ENCODE assay signal across 22 mouse cellular contexts in the genomic region with DNA sequence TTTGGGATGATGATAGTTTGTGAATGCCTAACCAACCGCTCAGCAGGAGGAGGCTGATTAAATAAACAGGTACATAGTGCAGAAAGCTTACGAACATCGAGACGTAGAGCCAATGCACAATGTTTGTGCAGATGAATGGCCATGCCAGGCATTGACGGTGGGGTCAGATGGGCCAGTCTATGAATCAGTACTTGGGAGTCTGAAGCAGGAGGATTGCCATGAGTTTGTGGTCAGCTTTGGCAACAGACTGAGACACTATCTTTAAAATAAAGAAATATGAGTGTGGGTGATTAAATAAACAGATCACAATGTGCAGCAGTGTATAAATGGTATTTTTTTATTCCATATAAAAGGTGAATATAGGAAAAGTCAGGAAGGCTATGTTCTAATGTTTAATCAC.
DNase-seq lines count a peak whose midpoint lies in the region; ATAC-seq and TF ChIP-seq lines count a peak whose summit lies in the region.
"Had no signal": no experiment of that assay in that cellular context is flagged by ENCODE, and none has a peak within 500 bp of the region (broad histone marks: within the 10 kb centered on the region; RNA-seq: fewer than 3 reads in every experiment).

No protein-coding gene starts in this region.

- no peak overlapping the region for H3K4me3 ChIP-seq in hindbrain, embryonic 14.5 days (replicated peaks; ENCODE audit: low read length)
- no peak overlapping the region for H3K4me3 ChIP-seq in hindbrain, embryonic 16.5 days (ENCODE audit: low read length)
- H3K4me3 ChIP-seq in liver, adult 2 months (ENCODE audit: insufficient read depth, low read depth, low read length), result no peak overlapping the region
- no peak overlapping the region for H3K4me3 ChIP-seq in liver, embryonic 12.5 days
- H3K4me3 ChIP-seq in C2C12 (ENCODE audit: insufficient read depth, poor library complexity, severe bottlenecking), result no peak overlapping the region
- H3K4me3 ChIP-seq: embryonic facial prominence, embryonic 13.5 days; forebrain, embryonic 13.5 days; heart, embryonic 13.5 days had no signal

- H3K79me2 ChIP-seq in liver, adult 2 months (ENCODE audit: control insufficient read depth, insufficient read depth, low read length), result no peaks in the 10 kb centered on the region
- H3K79me2 ChIP-seq in C2C12 (ENCODE audit: control insufficient read depth, insufficient read depth), result no peaks in the 10 kb centered on the region

- no peak for TF ChIP-seq CTCF in liver, adult 2 months (IDR thresholded peaks at IDR 0.05; ENCODE audit: low read depth, low read length)
- no peak for TF ChIP-seq CTCF in C2C12 (IDR thresholded peaks at IDR 0.05; ENCODE audit: control insufficient read depth, insufficient read depth, insufficient read length)

- no peaks in the 10 kb centered on the region for H3K79me3 ChIP-seq in C2C12 (ENCODE audit: low read depth)

- no peak for DNase-seq in hindbrain, embryonic 14.5 days (ENCODE audit: low spot score)
- peak; percentile 30 for DNase-seq in liver, adult 2 months (ENCODE audit: extremely low read depth, low read depth, low spot score)
- peak; percentile 56 for DNase-seq in fibroblast of lung, adult 2 months (ENCODE audit: low read depth)
- DNase-seq in urinary bladder, postnatal 25 days (ENCODE audit: low spot score), result no peak
- DNase-seq in cerebellum, postnatal 10 days, result no peak
- DNase-seq: adrenal gland, postnatal 14 days; cerebellum, adult 11-12 months; cerebellum, adult 9-10 months; cerebellum, postnatal 36 days; forebrain, postnatal 0 days; gastrocnemius, postnatal 14 days had no signal

- WGBS in hindbrain, embryonic 14.5 days, result 71% methylated on average over 5 of the region's 5 CpGs
- WGBS in hindbrain, embryonic 16.5 days, result 72% methylated on average over 5 of the region's 5 CpGs
- WGBS in liver, adult 2 months, result 29% methylated on average over 5 of the region's 5 CpGs
- WGBS in liver, embryonic 12.5 days (ENCODE audit: insufficient replicate concordance), result 86% methylated on average over 5 of the region's 5 CpGs

- H3K27ac ChIP-seq in hindbrain, embryonic 14.5 days, result peak overlapping the region; percentile 66
- H3K27ac ChIP-seq in hindbrain, embryonic 16.5 days (ENCODE audit: low read depth, low read length), result no peak overlapping the region
- no peak overlapping the region for H3K27ac ChIP-seq in liver, adult 2 months (replicated peaks; ENCODE audit: insufficient read depth, low read depth, low read length)
- H3K27ac ChIP-seq in liver, embryonic 12.5 days, result no peak overlapping the region
- H3K27ac ChIP-seq: embryonic facial prominence, embryonic 13.5 days; heart, embryonic 13.5 days had no signal

- H3K4me1 ChIP-seq in hindbrain, embryonic 14.5 days (replicated peaks; ENCODE audit: control insufficient read depth, insufficient read depth, low read length), result peaks cover 22% of the 10 kb centered on the region
- H3K4me1 ChIP-seq in hindbrain, embryonic 16.5 days (ENCODE audit: control insufficient read depth, insufficient read depth, low read depth, low read length), result peaks cover 6% of the 10 kb centered on the region
- no peaks in the 10 kb centered on the region; the same call in 1 of the 2 replicates for H3K4me1 ChIP-seq in liver, adult 2 months (ENCODE audit: control insufficient read depth, insufficient read depth, low read length)
- H3K4me1 ChIP-seq in liver, embryonic 12.5 days, result peaks cover 39% of the 10 kb centered on the region

- TF ChIP-seq POLR2A in liver, adult 2 months (IDR thresholded peaks at IDR 0.05; ENCODE audit: extremely low read depth, insufficient read depth, low read length), result no peak

- no peak for ATAC-seq in hindbrain, embryonic 14.5 days (ENCODE audit: low FRiP score)
- no peak for ATAC-seq in hindbrain, embryonic 16.5 days
- ATAC-seq in liver, embryonic 12.5 days, result no peak
- ATAC-seq: activated CD4-positive, CD25-positive, alpha-beta regulatory T cell, adult 4 months; CD4-positive, CD25-positive, alpha-beta regulatory T cell, adult 4 months; intestine, postnatal 0 days; Patski had no signal

- H3K9ac ChIP-seq in hindbrain, embryonic 14.5 days, result no peak overlapping the region
- no peak overlapping the region for H3K9ac ChIP-seq in hindbrain, embryonic 16.5 days (ENCODE audit: low read depth, low read length)
- no peak overlapping the region for H3K9ac ChIP-seq in liver, adult 2 months (ENCODE audit: low read depth, low read length)
- no peak overlapping the region for H3K9ac ChIP-seq in liver, embryonic 12.5 days
- H3K9ac ChIP-seq: embryonic facial prominence, embryonic 13.5 days; forebrain, embryonic 13.5 days; forebrain, postnatal 0 days; heart, embryonic 13.5 days had no signal

- H3K9me3 ChIP-seq in hindbrain, embryonic 14.5 days (ENCODE audit: control insufficient read depth, low read length), result no peaks in the 10 kb centered on the region
- H3K9me3 ChIP-seq in hindbrain, embryonic 16.5 days (ENCODE audit: control insufficient read depth, low read length), result no peaks in the 10 kb centered on the region
- H3K9me3 ChIP-seq in liver, embryonic 12.5 days (replicated peaks), result no peaks in the 10 kb centered on the region
- H3K9me3 ChIP-seq: embryonic facial prominence, embryonic 13.5 days; forebrain, embryonic 13.5 days; G1E; heart, embryonic 13.5 days had no signal

- no peak overlapping the region for H3K4me2 ChIP-seq in hindbrain, embryonic 14.5 days (replicated peaks)
- no peak overlapping the region for H3K4me2 ChIP-seq in hindbrain, embryonic 16.5 days (ENCODE audit: low read length)
- H3K4me2 ChIP-seq in liver, embryonic 12.5 days, result no peak overlapping the region
- H3K4me2 ChIP-seq: heart, embryonic 13.5 days had no signal

- no peaks in the 10 kb centered on the region for H3K27me3 ChIP-seq in hindbrain, embryonic 14.5 days (ENCODE audit: control insufficient read depth, insufficient read depth, low read length)
- H3K27me3 ChIP-seq in hindbrain, embryonic 16.5 days (replicated peaks; ENCODE audit: control insufficient read depth, insufficient read depth, low read length), result no peaks in the 10 kb centered on the region
- H3K27me3 ChIP-seq in liver, adult 2 months (ENCODE audit: control insufficient read depth, insufficient read depth, low read length), result no peaks in the 10 kb centered on the region
- no peaks in the 10 kb centered on the region for H3K27me3 ChIP-seq in liver, embryonic 12.5 days (replicated peaks)
- no peaks in the 10 kb centered on the region for H3K27me3 ChIP-seq in C2C12 (ENCODE audit: control insufficient read depth, insufficient read depth, insufficient read length)
- H3K27me3 ChIP-seq: embryonic facial prominence, embryonic 13.5 days; forebrain, embryonic 13.5 days; Patski had no signal

- H3ac ChIP-seq in C2C12 (ENCODE audit: control insufficient read depth, insufficient read length, low read depth), result no peak overlapping the region

- H3K36me3 ChIP-seq in hindbrain, embryonic 14.5 days (replicated peaks; ENCODE audit: control insufficient read depth, insufficient read depth), result no peaks in the 10 kb centered on the region
- no peaks in the 10 kb centered on the region for H3K36me3 ChIP-seq in hindbrain, embryonic 16.5 days (ENCODE audit: control insufficient read depth, insufficient read depth, low read length)
- no peaks in the 10 kb centered on the region for H3K36me3 ChIP-seq in liver, adult 2 months (ENCODE audit: control insufficient read depth, insufficient read depth, low read length)
- H3K36me3 ChIP-seq in liver, embryonic 12.5 days, result no peaks in the 10 kb centered on the region
- H3K36me3 ChIP-seq in C2C12 (ENCODE audit: control insufficient read depth, insufficient read depth), result no peaks in the 10 kb centered on the region
- H3K36me3 ChIP-seq: embryonic facial prominence, embryonic 13.5 days; G1E; heart, embryonic 13.5 days had no signal

TF ChIP-seq in C2C12, 6 proteins besides CTCF, POLR2A, EP300 and RAD21:
- TF ChIP-seq USF1 (IDR thresholded peaks at IDR 0.05; ENCODE audit: low read depth) (no peak), MYOD1 (IDR thresholded peaks at IDR 0.05; ENCODE audit: control insufficient read depth, insufficient read length, low read depth) (peak; percentile 4)

Comparison
In these comparisons a context has a peak if more than half of its experiments do, and no peak if none do; other contexts are left out.
1. DNase-seq: peak in liver, adult 2 months (single experiment) and fibroblast of lung, adult 2 months (single experiment); none in hindbrain, embryonic 14.5 days (single experiment), urinary bladder, postnatal 25 days (single experiment) and cerebellum, postnatal 10 days (0 of 2).